Mouse (Mus musculus) limb, embryonic 11.5 days (tissue): ENCODE results near the gene Smug1. TPM values are rescaled to one million over a fixed set of nuclear protein-coding genes. Genes with fewer than 3 reads are reported as not detected.
A peak's percentile ranks its signal among the peaks of the same experiment; 100 is the strongest.

Source experiments
- ATAC-seq: fragments of 200-750 bp; cut with Nextera tagmentation; 2 replicates; pipeline ENCODE4 v1.8.0; 2017; ENCODE audit warnings: low read depth; ENCODE audit not compliant: insufficient number of reproducible peaks, low FRiP score, low TSS enrichment
- DNase-seq: peaks from one replicate; pipeline ENCODE4 v3.0.0-alpha.2; 2015; ENCODE audit warnings: low spot score
- H3K27ac ChIP-seq: fragments of 300-500 bp; sonication (generic); replicated peaks from 2 replicates; pipeline ENCODE4 v1.5.1; 2014; ENCODE audit warnings: low read depth, mild to moderate bottlenecking, low read length
- H3K27me3 ChIP-seq: fragments of 300-500 bp; sonication (generic); 2 replicates; pipeline ENCODE4 v1.6.1; 2014; ENCODE audit warnings: mild to moderate bottlenecking, low read length, mixed read lengths; ENCODE audit not compliant: control insufficient read depth, insufficient read depth
- H3K36me3 ChIP-seq: fragments of 300-500 bp; sonication (generic); 2 replicates; pipeline ENCODE4 v1.6.1; 2014; ENCODE audit warnings: mild to moderate bottlenecking, low read length, moderate library complexity, mixed read lengths; ENCODE audit not compliant: control insufficient read depth, insufficient read depth
- H3K4me1 ChIP-seq: fragments of 300-500 bp; sonication (generic); 2 replicates; pipeline ENCODE4 v1.6.1; 2014; ENCODE audit warnings: low read length, mixed read lengths; ENCODE audit not compliant: control insufficient read depth, insufficient read depth
- H3K4me2 ChIP-seq: fragments of 300-500 bp; sonication (generic); 2 replicates; pipeline ENCODE4 v1.6.1; 2014; ENCODE audit warnings: low read depth, mild to moderate bottlenecking, moderate library complexity; ENCODE audit not compliant: severe bottlenecking
- H3K4me3 ChIP-seq: fragments of 300-500 bp; sonication (generic); 2 replicates; pipeline ENCODE4 v1.5.1; 2014; ENCODE audit warnings: low read depth, low read length
- H3K9ac ChIP-seq: fragments of 300-500 bp; sonication (generic); 2 replicates; pipeline ENCODE4 v1.6.1; 2014; ENCODE audit warnings: mild to moderate bottlenecking, low read length
- H3K9me3 ChIP-seq: fragments of 300-500 bp; sonication (generic); 2 replicates; pipeline ENCODE4 v1.6.1; 2016; ENCODE audit warnings: low read length; ENCODE audit not compliant: control insufficient read depth
- WGBS: fragments of 180-500 bp; shearing (Covaris S2); extraction: QIAGEN DNeasy Blood & Tissue Kit; methylation state at CpG from one replicate; pipeline ENCODE4 v1.1.7; 2014; 5-methylcytosine and 5-hydroxymethylcytosine counted together
- polyA plus RNA-seq: library from polyadenylated mRNA; unstranded; fragments of >200 nt; fragmentation: Nextera tagmentation; extraction: Ambion mirVana; gene quantifications from 2 replicates; pipeline ENCODE4 v1.2.1, GENCODE M21; 2014

Gene Smug1
- polyA plus RNA-seq, 1 experiment from 2014 or later, result 14.4 TPM

DNA sequence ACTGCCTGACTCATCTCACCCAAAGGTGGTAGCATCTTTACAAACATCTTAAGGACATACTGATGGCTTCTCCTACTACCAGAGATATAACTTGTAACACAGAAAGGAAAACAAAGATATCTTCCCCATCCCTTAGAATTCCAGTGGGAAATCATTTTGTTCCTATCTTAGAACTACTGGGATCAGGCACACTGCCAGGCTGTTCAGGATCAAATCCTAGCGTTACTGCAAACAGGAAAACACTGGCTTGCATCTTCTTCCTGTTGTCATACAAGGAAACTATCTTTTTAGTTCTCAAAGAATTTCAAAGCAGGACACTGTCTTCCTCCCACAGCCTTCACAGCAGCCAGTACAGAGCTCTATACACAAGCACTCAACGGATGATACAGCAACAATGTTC, 26.7 kb upstream of the Smug1 start:
- Histone ChIP-seq H3K4me2 (no peak overlapping the region), H3K36me3 (peaks cover 27% of the 10 kb centered on the region), H3K27me3 (no peaks in the 10 kb centered on the region), H3K27ac (no peak overlapping the region), H3K9ac (no peak overlapping the region), H3K9me3 (no peaks in the 10 kb centered on the region), H3K4me3 (no peak overlapping the region), H3K4me1 (peaks cover 4% of the 10 kb centered on the region; the same call in 1 of the 2 replicates)
- DNase-seq (no peak), ATAC-seq (no peak)
- 88% methylated on average over 2 of the region's 2 CpGs for WGBS

DNA sequence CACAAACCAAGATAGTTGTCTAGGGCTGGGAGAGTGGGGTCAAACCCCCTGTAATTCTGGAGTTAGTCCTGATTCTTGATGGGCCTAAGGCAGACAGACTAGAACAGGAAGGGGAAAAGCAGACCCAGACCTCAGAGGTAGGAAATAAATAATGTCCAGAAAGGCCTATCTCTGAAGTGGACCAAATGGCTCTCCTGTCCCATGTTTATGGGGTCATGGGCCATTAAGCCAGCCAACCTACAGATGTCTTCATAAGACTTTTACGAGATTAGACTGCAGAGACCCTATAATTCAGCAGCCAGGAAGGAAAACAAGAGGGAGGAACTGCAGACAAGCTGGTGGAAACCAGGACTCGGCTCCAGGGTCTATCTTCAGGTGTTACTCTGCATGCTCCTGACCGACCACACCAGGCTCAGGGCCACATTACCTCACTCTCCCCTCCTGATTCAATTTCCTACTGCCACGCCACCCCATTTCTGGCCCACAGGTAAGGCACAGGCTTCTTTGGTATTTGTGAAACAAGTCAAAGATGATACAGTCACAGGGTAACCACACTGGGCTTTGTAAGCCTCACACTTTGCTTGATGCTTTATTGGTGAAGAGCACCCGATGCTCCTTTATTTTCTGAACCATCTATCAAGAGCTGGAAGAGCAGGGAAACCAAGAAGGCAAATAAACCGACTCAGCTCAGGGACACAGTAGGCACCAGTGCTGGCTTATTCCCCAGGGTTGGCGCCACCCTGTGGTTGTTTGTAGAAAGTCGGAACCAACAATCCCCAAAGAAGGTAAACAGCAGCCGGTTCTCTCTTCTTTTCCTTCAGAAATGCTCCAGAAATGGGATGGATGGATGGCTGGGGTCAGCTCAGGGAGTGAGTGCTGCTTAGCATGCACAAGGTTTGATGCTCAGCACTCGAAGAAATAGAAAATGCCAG, 23.9 kb upstream of the Smug1 start:
- WGBS, result 42% methylated on average over 10 of the region's 10 CpGs
- Histone ChIP-seq H3K9ac (no peak overlapping the region), H3K27ac (no peak overlapping the region; the same call in 1 of the 2 replicates), H3K9me3 (no peaks in the 10 kb centered on the region), H3K27me3 (no peaks in the 10 kb centered on the region), H3K4me3 (no peak overlapping the region), H3K4me2 (no peak overlapping the region), H3K4me1 (peaks cover 4% of the 10 kb centered on the region; the same call in 1 of the 2 replicates), H3K36me3 (peaks cover 15% of the 10 kb centered on the region)
- ATAC-seq (no peak), DNase-seq (peak; percentile 65)

GRCm38 (mm10) chr15:103190083-103190482, 23.2 kb upstream of the Smug1 start:
- H3K9ac ChIP-seq, result no peak overlapping the region
- no peaks in the 10 kb centered on the region for H3K27me3 ChIP-seq
- H3K4me2 ChIP-seq, result no peak overlapping the region
- no peaks in the 10 kb centered on the region for H3K9me3 ChIP-seq
- 65% methylated on average over 7 of the region's 7 CpGs for WGBS
- peaks cover 15% of the 10 kb centered on the region for H3K36me3 ChIP-seq
- DNase-seq, result no peak
- H3K4me1 ChIP-seq, result peaks cover 4% of the 10 kb centered on the region; the same call in 1 of the 2 replicates
- no peak overlapping the region for H3K4me3 ChIP-seq
- no peak overlapping the region; the same call in 1 of the 2 replicates for H3K27ac ChIP-seq
- no peak for ATAC-seq

- no peak for DNase-seq
- Histone ChIP-seq H3K27ac (no peak overlapping the region), H3K4me2 (no peak overlapping the region)
Measured at GRCm38 (mm10) chr15:103187803-103188202, 20.9 kb upstream of the Smug1 start.

DNA sequence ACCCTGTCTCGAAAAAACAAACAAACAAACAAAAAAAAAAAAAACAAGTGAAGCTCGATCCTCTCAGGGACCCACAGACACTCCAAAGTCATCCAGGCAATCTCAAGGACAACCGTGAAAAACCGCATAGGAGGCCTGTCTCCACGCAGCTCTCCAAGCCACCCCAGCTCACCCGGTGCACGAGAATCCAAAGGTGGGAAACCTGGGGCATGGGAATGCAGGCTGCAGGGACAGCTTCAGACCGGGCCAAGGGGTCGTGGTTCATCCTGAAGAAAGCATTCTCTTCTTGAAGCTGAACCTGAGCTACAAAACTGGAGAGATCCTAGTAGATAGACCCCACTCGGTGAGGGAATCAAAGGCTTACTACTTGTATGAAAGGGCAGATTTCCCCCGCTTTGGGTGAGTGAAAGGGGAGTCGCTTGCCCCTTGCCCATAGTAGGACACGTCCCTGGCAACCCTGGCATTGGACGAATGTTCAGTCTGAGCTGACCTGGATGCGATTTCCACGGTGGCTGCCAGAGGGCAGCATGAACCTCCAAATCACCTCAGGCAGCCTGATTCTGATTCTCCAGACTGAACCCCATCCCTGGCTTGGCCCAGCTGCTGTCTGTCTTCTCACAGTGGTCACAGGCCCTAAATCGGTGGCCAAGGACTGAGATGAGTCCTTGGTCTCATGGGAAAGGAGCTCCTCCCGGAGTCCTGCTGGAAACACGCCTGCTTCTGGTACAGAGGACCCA, 18.7 kb upstream of the Smug1 start:
- Histone ChIP-seq H3K36me3 (peaks cover 2% of the 10 kb centered on the region; the same call in 1 of the 2 replicates), H3K9ac (no peak overlapping the region), H3K4me1 (peaks cover 9% of the 10 kb centered on the region), H3K27ac (no peak overlapping the region), H3K27me3 (0 out of 2 replicates have a peak, but pooled peaks cover 3% of the 10 kb centered on the region), H3K4me2 (no peak overlapping the region), H3K4me3 (no peak overlapping the region), H3K9me3 (no peaks in the 10 kb centered on the region)
- WGBS, result 47% methylated on average over 19 of the region's 19 CpGs
- DNase-seq (peak; percentile 72), ATAC-seq (no peak)

More at GRCm38 (mm10) chr15:103187803-103188202, 20.9 kb upstream of the Smug1 start:
- Histone ChIP-seq H3K27me3 (0 out of 2 replicates have a peak, but pooled peaks cover 3% of the 10 kb centered on the region), H3K4me1 (peaks cover 12% of the 10 kb centered on the region), H3K9me3 (no peaks in the 10 kb centered on the region), H3K4me3 (no peak overlapping the region), H3K9ac (no peak overlapping the region), H3K36me3 (peaks cover 9% of the 10 kb centered on the region)
- WGBS, result 76% methylated on average over 6 of the region's 6 CpGs
- no peak for ATAC-seq

GRCm38 (mm10) chr15:103183651-103184610, 17.0 kb upstream of the Smug1 start:
- Histone ChIP-seq H3K4me2 (peak overlapping the region; percentile 41), H3K27me3 (0 out of 2 replicates have a peak, but pooled peaks cover 5% of the 10 kb centered on the region), H3K27ac (no peak overlapping the region), H3K4me3 (peak overlapping the region; percentile 9), H3K36me3 (no peaks in the 10 kb centered on the region), H3K9me3 (no peaks in the 10 kb centered on the region; the same call in 1 of the 2 replicates), H3K4me1 (peaks cover 14% of the 10 kb centered on the region), H3K9ac (no peak overlapping the region; the same call in 1 of the 2 replicates)
- ATAC-seq, result no peak
- peak; percentile 60 for DNase-seq
- WGBS, result 10% methylated on average over 25 of the region's 25 CpGs

- no peak for ATAC-seq
- H3K27me3 ChIP-seq, result 0 out of 2 replicates have a peak, but pooled peaks cover 5% of the 10 kb centered on the region
- peak overlapping the region; percentile 41 for H3K4me2 ChIP-seq
- peak overlapping the region; percentile 8 for H3K4me3 ChIP-seq
- no peak overlapping the region for H3K27ac ChIP-seq
- H3K9me3 ChIP-seq, result no peaks in the 10 kb centered on the region; the same call in 1 of the 2 replicates
- no peak overlapping the region for H3K9ac ChIP-seq
- peaks cover 21% of the 10 kb centered on the region for H3K4me1 ChIP-seq
- under 1% methylated on average over 21 of the region's 21 CpGs for WGBS
- no peaks in the 10 kb centered on the region for H3K36me3 ChIP-seq
- peak; percentile 85 for DNase-seq
Measured at GRCm38 (mm10) chr15:103183135-103183534, 16.2 kb upstream of the Smug1 start.
